Mouse (Mus musculus) WW6 (cell line): ENCODE measurements around the gene Abhd14a.

ENCODE experiments used
- DNase-seq: peaks from one replicate; pipeline ENCODE4 v3.0.0-alpha.2; 2013; ENCODE audit warnings: low read depth, low spot score

The Abhd14a gene

GRCm38 (mm10) chr9:106452351-106452750 is 4.9 kb upstream of the Abhd14a start:
- no peak for DNase-seq

DNA sequence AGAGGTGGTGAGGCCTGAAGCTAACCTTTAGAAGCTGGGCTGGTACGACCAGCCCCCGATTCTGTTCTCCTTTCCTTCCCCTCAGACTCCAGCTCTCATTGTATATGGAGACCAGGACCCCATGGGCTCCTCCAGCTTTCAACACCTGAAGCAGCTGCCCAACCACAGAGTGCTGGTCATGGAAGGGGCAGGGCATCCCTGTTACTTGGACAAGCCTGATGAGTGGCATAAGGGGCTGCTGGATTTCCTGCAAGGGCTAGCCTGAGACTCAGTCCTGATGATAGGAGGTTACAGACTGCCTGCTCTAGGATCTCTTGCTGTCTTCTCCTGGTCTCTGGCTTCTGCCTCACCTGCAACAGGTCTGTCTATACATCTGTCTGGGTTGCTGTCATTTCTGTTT is 4.4 kb upstream of the Abhd14a start:
- no peak for DNase-seq

GRCm38 (mm10) chr9:106451298-106451697 is 3.8 kb upstream of the Abhd14a start:
- DNase-seq = no peak

DNA sequence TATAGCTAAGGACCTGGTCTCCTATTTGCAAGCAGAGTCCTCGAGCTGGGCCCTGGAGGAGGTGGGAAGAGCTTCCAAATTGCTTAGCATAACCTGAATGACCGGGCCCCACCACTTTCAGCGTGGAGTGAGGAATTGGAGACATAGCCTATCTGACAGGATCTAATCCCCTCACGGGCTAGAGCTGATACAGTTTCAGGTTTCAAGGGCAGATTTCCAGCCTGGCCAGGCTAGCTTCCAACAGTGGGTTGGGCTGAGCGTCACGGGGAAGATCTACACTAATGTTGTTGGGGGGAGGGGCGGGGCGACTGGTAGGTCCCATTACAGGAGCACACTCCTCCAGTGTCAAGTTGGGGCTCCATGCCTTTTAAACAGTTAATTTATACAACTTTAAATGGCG is 3.2 kb upstream of the Abhd14a start:
- DNase-seq = no peak

- DNase-seq = no peak
These were observed 2.5 kb upstream of the Abhd14a start for GRCm38 (mm10) chr9:106449947-106450346.

DNA sequence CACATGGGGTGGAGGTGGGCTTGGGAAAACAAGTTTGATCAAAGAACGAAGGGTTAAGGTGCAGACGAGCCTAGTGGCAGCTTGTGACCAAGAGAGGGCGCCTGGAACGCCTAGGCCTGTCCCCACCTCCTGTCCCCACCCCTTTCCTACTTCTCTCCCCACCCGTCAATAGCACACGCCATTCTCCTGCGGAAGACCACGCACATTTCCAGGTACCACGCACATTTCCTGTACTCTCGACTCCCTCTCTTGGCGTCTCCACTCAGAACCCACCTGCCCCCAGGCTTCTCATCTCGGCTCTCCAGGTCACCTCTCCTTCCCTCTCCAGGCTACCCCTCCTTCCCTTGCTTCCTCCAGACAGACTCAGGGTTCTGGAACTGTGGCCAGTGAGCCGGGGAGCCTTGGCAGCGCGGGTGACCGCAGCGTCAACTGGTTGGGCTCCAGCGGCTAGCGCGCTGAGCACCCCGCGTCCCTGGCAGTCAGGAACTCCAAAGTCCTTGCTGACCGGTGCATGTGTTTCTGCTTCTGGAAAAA is 1.1 kb upstream of the Abhd14a start:
- DNase-seq = no peak

DNA sequence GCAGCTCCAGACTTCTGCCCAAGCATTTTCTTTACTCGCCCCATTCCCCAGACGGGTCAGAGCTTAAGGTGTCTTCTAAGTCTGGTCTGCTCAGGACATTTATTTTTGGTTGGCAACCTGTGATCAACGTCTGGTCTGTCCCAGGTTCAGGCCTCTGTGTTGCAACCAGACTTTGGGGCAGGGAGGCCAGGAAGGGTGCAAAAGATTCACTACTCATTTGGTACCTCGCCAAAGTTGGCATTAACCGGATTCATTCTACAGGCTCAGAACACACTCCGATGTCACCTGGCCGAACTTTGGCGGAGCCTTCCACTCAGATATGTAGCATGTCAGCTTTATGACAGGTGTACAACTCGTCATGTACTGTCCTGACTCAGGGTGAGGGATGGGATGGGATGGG is 473 bp upstream of the Abhd14a start:
- DNase-seq = no peak

DNA sequence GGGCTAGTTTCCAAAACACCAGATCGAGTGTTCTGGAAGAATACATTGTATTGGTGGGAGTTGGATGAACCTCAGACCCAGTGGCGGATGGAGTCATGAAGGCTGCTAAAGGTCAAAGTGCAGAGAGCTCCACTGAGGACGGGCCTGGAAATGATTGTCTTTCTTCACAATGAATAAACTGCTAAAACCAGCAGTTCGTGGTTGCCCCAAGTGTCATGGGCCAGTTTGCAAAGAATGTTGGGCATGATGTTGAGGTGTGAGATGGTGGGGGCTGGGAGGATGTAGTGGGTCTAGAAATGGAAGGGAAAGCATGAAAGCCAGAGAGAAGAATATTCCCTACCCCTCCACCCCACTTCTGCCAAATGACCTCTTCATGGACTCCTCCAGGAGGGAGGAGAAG is 2.6 kb downstream of the Abhd14a start:
- DNase-seq = no peak

DNA sequence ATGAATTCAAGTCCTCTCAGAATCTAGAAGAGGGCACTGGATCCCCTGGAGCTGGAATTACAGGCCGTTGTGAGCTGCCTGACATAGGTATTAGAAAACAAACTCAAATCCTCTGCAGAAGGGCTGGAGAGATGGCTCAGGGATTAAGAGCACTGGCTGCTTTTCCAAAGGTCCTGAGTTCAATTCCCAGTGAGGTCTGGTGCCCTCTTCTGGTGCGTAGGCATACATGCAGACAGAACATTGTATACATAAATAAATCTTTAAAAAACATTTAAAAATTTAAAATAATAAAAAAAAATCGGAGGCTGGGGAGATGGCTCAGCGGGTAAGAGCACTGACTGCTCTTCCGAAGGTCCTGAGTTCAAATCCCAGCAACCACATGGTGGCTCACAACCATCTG is 4.8 kb downstream of the Abhd14a start:
- no peak for DNase-seq

DNA sequence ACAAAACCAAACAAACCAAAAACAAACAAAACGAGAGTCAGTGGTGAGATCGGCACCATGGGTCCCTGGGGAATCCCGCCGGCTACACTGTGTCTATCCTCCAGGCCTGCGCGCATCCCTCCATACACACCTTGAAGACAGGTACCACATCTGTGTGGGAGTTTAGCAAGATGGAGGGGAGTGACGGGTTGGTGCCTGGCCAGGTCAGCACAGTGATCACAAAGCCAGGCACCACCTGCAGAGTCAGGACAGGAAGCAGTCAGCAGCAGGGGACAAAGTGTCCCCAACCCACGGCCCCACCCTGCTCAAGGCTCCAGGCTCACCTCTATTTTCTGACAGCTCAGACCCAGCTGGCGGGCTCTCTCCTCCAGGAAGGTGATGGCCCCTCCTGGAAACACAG is 10.9 kb downstream of the Abhd14a start:
- DNase-seq = no peak

GRCm38 (mm10) chr9:106433389-106433788 is 14.1 kb downstream of the Abhd14a start:
- no peak for DNase-seq

GRCm38 (mm10) chr9:106430015-106430264 is 17.5 kb downstream of the Abhd14a start:
- DNase-seq = no peak

DNA sequence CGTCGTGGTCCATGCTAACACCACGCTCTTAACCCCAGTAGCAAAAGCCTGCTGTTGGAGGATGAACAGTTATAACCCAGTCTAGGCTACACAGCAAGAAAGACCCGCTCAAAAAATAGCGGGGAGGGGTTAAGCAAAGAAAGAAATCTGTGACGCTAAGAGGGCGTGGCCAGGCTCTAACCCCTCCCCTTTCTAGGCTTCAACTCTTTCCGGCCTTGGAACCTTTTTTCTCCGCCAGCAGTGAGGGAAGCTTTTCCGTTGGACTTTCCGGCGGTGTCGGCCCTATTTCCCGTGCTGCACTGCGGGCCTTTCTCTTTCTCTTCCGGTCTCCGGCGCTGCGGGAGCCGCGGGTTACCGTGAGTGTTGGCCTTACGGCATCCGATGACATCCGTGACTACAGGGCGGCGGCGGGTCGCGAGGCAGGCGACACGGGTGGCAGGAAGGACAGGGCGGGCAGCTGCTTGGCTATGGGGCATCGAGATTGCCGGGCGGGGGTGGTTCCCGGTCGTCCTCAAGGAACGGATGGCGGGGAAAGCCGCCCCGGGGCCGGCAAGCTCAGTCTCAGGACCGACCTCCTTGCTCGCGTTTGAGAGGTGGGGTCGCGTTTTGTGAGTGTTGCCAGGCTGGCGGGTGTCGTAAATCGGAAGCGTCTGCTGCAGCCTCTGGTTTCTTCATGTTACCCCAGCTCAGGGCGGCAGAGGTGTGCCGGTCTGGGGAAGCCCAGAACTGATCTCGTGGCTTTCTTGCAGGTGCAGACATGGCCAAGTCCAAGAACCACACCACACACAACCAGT is 18.1 kb downstream of the Abhd14a start, which contains the start of gene Rpl29:
Gene Rpl29, plus strand, starts transcription at position 234 of the 794 bp plus-strand sequence.
- DNase-seq = peak; percentile 88

GRCm38 (mm10) chr9:106428719-106429220 is 18.7 kb downstream of the Abhd14a start:
- no peak for DNase-seq

DNA sequence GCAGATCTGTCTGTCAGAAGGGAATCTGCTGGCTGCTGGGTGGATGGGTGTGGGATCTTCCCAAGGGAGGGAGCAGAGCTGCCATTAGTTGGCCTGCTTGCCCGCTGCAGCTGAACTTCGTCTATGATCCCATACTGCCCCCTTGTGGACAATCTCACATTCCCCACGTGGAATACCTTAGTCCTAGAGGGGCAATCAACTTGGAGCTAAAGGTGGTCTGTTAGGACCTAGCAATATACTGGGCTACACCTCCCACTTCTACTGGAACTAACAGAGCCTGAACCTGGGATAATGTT is 25.7 kb downstream of the Abhd14a start:
- peak; percentile 73 for DNase-seq

- DNase-seq = no peak
These were observed 26.2 kb downstream of the Abhd14a start for GRCm38 (mm10) chr9:106421033-106421864.

DNA sequence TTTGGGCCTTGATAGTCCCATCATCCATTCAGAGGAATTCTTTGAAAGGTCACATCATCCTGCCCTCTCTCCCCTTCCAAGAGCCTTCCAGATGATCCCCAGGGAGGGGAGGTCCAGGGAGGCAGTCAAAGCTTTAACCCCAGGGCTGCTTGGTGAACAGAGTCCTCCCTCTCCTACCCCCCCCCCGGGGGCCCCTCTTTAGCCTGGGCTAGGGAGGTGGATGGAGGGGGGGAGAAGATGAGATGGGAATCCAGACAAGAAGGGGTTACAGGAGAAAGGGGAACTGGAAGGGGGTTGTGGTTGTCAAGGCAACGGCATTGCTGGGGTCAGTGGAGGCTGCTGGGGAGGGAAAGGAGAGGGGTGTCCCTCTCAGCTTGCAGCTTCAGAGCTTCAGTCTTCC is 26.9 kb downstream of the Abhd14a start:
- DNase-seq = no peak

DNA sequence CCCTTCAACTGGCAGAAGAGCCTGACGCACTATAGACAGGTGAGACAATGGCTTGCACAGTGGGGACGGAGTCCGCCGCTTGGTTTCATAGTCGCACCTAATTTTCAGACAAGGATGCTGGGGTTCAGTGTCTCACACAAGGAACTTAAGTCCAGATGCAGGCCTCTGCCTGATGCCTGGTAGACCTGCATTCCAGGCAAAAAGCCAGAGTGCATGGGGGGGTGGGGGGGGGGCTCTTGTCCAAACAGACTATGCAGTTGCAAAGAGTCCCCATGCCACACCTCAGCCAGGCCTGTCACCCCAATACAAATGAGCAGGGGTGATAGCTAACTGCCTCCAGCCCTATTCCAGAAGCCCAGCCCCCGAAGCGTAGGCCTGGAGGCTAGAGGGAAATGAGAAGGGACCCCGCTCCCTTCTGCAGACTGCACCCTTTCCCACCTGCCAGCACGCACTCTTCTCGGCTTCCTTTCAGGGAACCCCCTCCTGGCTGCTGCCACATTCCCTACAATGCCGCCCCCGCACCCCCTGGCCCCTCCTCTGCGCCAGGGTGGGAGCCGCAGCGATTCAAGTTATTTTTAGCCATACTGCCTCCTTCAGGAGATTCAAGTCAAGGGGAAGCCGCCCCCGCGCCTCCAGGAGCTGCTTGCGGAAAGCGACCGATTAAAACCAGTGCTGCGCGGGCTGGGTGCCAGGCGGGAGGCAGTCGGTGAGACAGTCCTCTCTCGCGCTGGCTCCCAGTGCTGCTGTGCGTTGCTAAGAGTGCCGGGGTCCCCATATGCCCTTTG is 29.4 kb downstream of the Abhd14a start:
- DNase-seq = no peak

DNA sequence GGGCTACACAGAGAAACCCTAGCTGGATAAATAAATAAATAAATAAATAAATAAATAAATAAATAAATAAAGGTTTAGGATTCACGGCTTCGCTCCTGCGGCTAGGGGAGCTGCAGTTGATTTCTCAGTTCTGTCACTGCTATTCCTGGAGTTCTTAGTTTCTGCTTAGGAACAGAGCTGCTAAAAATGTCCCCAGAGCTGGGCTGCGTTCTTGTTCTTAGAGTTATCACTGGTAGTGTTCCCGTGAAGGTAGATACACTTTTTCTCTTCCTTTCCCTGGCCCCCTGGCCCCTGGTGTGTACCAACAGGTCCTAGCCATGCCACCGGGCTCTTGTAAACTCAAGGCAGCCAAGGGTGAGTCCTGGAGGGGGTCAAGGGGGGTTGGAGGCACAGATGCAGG is 30.7 kb downstream of the Abhd14a start:
- DNase-seq = no peak

- no peak for DNase-seq
These were observed 33.9 kb downstream of the Abhd14a start for GRCm38 (mm10) chr9:106413606-106414005.

GRCm38 (mm10) chr9:106412210-106412609 is 35.3 kb downstream of the Abhd14a start:
- DNase-seq = no peak

DNA sequence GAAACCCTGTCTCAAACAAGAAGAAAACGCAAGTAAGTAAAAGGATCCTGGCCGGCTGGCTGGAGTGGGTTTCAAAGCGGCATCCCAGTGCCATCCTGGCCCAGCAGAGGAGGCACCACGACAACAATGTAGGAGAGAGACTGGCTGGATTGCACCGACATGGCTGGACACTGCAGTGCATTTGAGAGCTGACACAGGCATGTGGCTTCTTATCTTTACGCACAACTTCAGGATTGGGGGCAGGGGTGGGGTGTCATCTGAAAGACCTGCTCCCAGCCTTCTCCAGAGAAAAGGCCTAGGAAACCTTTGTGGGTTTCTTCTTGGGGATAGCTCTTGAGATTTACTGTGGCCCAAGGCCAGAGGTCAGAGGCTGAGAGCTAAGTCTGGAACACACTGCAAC is 35.7 kb downstream of the Abhd14a start:
- no peak for DNase-seq
